Mouse (Mus musculus) CH12.LX (cell line): ENCODE measurements at regions not wholly inside any gene's neighbourhood (a gene's known extent, or its start where the extent isn't known, plus 50 kb on each side); places are given as distances from the start of the nearest gene placed in this dataset.

Experiments used
- DNase-seq: peaks from one replicate; pipeline ENCODE4 v3.0.0-alpha.2; 2013; ENCODE audit errors: extremely low read depth
- H3K27ac ChIP-seq: 2 replicates; pipeline ENCODE4 v1.5.1; 2012; ENCODE audit warnings: low read depth, mild to moderate bottlenecking, control low read depth, moderate library complexity; ENCODE audit not compliant: insufficient read depth
- H3K27me3 ChIP-seq: replicated peaks from 2 replicates; pipeline ENCODE3; 2012; ENCODE audit warnings: inconsistent platforms
- H3K36me3 ChIP-seq, 2 experiments: replicated peaks in 1 of 2; 2 replicates each; pipeline versions ENCODE3 to v1.6.1; 2012; ENCODE audit warnings: inconsistent platforms in 1 of 2, low read length in 1 of 2, mild to moderate bottlenecking in 1 of 2, mixed read lengths in 1 of 2, moderate library complexity in 1 of 2; ENCODE audit not compliant: control insufficient read depth in 1 of 2, insufficient read depth in 1 of 2
- H3K4me1 ChIP-seq, 2 experiments: 2 replicates each; pipeline ENCODE4 v1.6.1; 2012; ENCODE audit warnings: inconsistent platforms in 1 of 2, moderate library complexity in 1 of 2; ENCODE audit not compliant: insufficient read depth in 2 of 2, control insufficient read depth in 1 of 2
- H3K4me2 ChIP-seq: 2 replicates; pipeline ENCODE4 v1.6.1; 2012; ENCODE audit warnings: low read depth, mild to moderate bottlenecking, control low read depth; ENCODE audit not compliant: poor library complexity, insufficient read depth, severe bottlenecking
- H3K4me3 ChIP-seq, 3 experiments: fragments of 150-350 bp in 1 of 3; sonication (generic) in 1 of 3; replicated peaks in 1 of 3; 2 replicates each; pipeline versions ENCODE3 to v1.5.1; 2011 to 2012; ENCODE audit warnings: low read depth in 2 of 3, low read length in 2 of 3, mild to moderate bottlenecking in 2 of 3, moderate library complexity in 2 of 3, control low read depth in 1 of 3, improper control_type of control experiment in 1 of 3, inconsistent platforms in 1 of 3, mixed read lengths in 1 of 3; ENCODE audit not compliant: poor library complexity in 1 of 3
- H3K79me2 ChIP-seq: replicated peaks from 2 replicates; pipeline ENCODE4 v1.6.1; 2012; ENCODE audit warnings: mild to moderate bottlenecking, moderate library complexity; ENCODE audit not compliant: control insufficient read depth, poor library complexity, insufficient read depth, severe bottlenecking; ENCODE audit errors: extremely low read depth
- H3K9ac ChIP-seq: 2 replicates; pipeline ENCODE4 v1.6.1; 2012; ENCODE audit warnings: low read depth, mild to moderate bottlenecking, control low read depth, moderate library complexity; ENCODE audit not compliant: insufficient read depth
- H3K9me3 ChIP-seq: replicated peaks from 2 replicates; pipeline ENCODE3; 2012; ENCODE audit warnings: low read length, inconsistent platforms, mixed read lengths
- BHLHE40 ChIP-seq: IDR thresholded peaks from 2 replicates; pipeline ENCODE4 v1.6.1; 2011; ENCODE audit warnings: mild to moderate bottlenecking, low read depth, low read length, improper control_type of control experiment
- CHD2 ChIP-seq: IDR thresholded peaks from 2 replicates; pipeline ENCODE4 v1.6.1; 2011; ENCODE audit warnings: low read length, improper control_type of control experiment
- E2F4 ChIP-seq: IDR thresholded peaks from 2 replicates; pipeline ENCODE4 v1.6.1; 2011; ENCODE audit warnings: low read depth, low read length, improper control_type of control experiment; ENCODE audit not compliant: insufficient replicate concordance
- ETS1 ChIP-seq: conservative IDR thresholded peaks from 2 replicates; pipeline ENCODE4 v1.6.1; 2012; ENCODE audit warnings: low read depth, mild to moderate bottlenecking, inconsistent platforms, low read length, improper control_type of control experiment, moderate library complexity
- HCFC1 ChIP-seq: IDR thresholded peaks from 2 replicates; pipeline ENCODE4 v1.6.1; 2012; ENCODE audit warnings: low read depth, mild to moderate bottlenecking, inconsistent platforms, low read length, improper control_type of control experiment
- JUN ChIP-seq: IDR thresholded peaks from 2 replicates; pipeline ENCODE4 v1.6.1; 2011; ENCODE audit warnings: low read depth, mild to moderate bottlenecking, low read length, improper control_type of control experiment, moderate library complexity; ENCODE audit not compliant: insufficient read depth
- MAX ChIP-seq: IDR thresholded peaks from 2 replicates; pipeline ENCODE4 v1.6.1; 2011; ENCODE audit warnings: low read length, improper control_type of control experiment
- MXI1 ChIP-seq: IDR thresholded peaks from 2 replicates; pipeline ENCODE4 v1.6.1; 2011; ENCODE audit warnings: mild to moderate bottlenecking, low read depth, low read length, improper control_type of control experiment
- NELFE ChIP-seq: IDR thresholded peaks from 2 replicates; pipeline ENCODE4 v1.6.1; 2011; ENCODE audit warnings: low read depth, low read length, improper control_type of control experiment
- PAX5 ChIP-seq: IDR thresholded peaks from 2 replicates; pipeline ENCODE4 v1.6.1; 2012; ENCODE audit warnings: low read length, inconsistent platforms, mixed read lengths
- RCOR1 ChIP-seq: conservative IDR thresholded peaks from 2 replicates; pipeline ENCODE4 v1.6.1; 2012; ENCODE audit warnings: low read depth, mild to moderate bottlenecking, inconsistent platforms, low read length, improper control_type of control experiment
- SIN3A ChIP-seq: IDR thresholded peaks from 2 replicates; pipeline ENCODE4 v1.6.1; 2012; ENCODE audit warnings: low read length, improper control_type of control experiment, inconsistent platforms
- SMC3 ChIP-seq: IDR thresholded peaks from 2 replicates; pipeline ENCODE4 v1.6.1; 2011; ENCODE audit warnings: low read depth, low read length, improper control_type of control experiment
- TCF12 ChIP-seq: IDR thresholded peaks from 2 replicates; pipeline ENCODE4 v1.6.1; 2014; ENCODE audit warnings: low read depth, mild to moderate bottlenecking, inconsistent platforms, low read length, improper control_type of control experiment
- UBTF ChIP-seq: IDR thresholded peaks from 2 replicates; pipeline ENCODE4 v1.6.1; 2012; ENCODE audit warnings: low read depth, mild to moderate bottlenecking, inconsistent platforms, low read length, improper control_type of control experiment, moderate library complexity
- ZKSCAN1 ChIP-seq: IDR thresholded peaks from 2 replicates; pipeline ENCODE4 v1.6.1; 2012; ENCODE audit warnings: low read depth, inconsistent platforms, low read length, improper control_type of control experiment, borderline replicate concordance
- ZNF384 ChIP-seq: IDR thresholded peaks from 2 replicates; pipeline ENCODE4 v1.6.1; 2012; ENCODE audit warnings: low read depth, low read length, improper control_type of control experiment, inconsistent platforms
- dilution Hi-C: fragments of 300-500 bp; cut with MboI; formaldehyde crosslinking; loops from 2 replicates; pipeline ENCODE4 v1.14.3; 2020; ENCODE audit warnings: low sequenced_read_pairs; ENCODE audit not compliant: extremely low pct_unique_long_range_greater_than_20kb, extremely low pct_ligation_motif_present
- in situ Hi-C: fragments of 300-500 bp; cut with MboI; formaldehyde crosslinking; loops from 3 replicates; pipeline ENCODE4 v1.14.3; 2019; ENCODE audit warnings: low sequenced_read_pairs, low pct_ligation_motif_present, low pct_unique_long_range_greater_than_20kb, mixed read lengths

DNA sequence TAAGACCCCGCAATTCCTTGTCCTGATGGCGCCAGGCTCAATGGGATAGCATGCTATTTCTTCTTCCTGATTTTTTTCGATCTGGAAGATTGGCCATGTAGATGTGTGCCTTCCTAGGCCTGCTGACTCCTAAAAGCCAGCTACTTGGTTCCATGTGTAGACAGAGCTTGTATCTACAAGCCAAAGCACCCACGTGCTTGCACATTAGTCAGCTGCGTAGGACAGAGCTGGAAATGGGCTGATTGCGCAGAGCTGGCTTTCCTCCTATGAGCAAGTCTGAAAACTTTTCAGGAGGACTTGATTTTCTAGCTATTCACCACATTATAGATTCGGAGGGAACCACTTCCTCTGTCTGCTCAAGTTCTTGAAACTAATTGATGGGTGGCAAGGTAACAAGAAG, 140.1 kb upstream of the Hs3st4 start:
- TF ChIP-seq SIN3A (no peak), UBTF (no peak), MXI1 (no peak), TCF12 (no peak), E2F4 (no peak), ETS1 (no peak), BHLHE40 (no peak), CHD2 (no peak), NELFE (no peak), ZNF384 (no peak)
- DNase-seq, result no peak
- no peaks in the 10 kb centered on the region for H3K4me1 ChIP-seq
- in situ Hi-C loops, result no loop called here
- H3K27me3 ChIP-seq, result peaks cover 32% of the 10 kb centered on the region
- dilution Hi-C loops, result no loop called here
- peaks cover 29% of the 10 kb centered on the region for H3K9me3 ChIP-seq
- no peaks in the 10 kb centered on the region for H3K36me3 ChIP-seq
- no peaks in the 10 kb centered on the region for H3K79me2 ChIP-seq
- no peak overlapping the region for H3K4me2 ChIP-seq
- no peak overlapping the region for H3K27ac ChIP-seq
- H3K9ac ChIP-seq, result no peak overlapping the region
- H3K4me3 ChIP-seq, result no peak overlapping the region

DNA sequence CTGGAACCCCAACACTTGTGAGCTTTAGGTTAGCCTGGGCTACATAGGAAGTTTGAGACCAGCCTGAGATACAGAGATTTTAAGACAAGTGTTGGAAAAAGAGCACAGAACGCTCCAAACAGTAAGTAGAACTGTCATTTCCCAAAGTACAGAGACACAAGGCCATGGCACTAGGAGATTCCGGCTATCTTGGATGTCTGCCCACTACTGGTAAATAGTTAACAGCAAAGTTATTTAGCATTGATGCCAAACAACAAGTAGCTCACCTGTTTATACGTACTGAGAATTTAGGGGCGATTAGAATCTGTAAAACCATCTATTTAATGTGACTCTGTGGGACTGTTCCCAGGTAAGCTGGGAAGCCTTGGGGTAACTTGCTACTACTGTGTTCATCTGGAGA, 135.6 kb upstream of the Hs3st4 start:
- Histone ChIP-seq H3K79me2 (no peaks in the 10 kb centered on the region), H3K9ac (no peak overlapping the region), H3K4me3 (no peak overlapping the region), H3K4me1 (no peaks in the 10 kb centered on the region), H3K4me2 (no peak overlapping the region), H3K27ac (no peak overlapping the region), H3K27me3 (peaks cover 26% of the 10 kb centered on the region), H3K9me3 (peaks cover 22% of the 10 kb centered on the region), H3K36me3 (no peaks in the 10 kb centered on the region)
- dilution Hi-C loops, result no loop called here
- in situ Hi-C loops, result no loop called here
- no peak for TF ChIP-seq SMC3
- TF ChIP-seq HCFC1, result no peak
- no peak for TF ChIP-seq JUN
- DNase-seq, result no peak

DNA sequence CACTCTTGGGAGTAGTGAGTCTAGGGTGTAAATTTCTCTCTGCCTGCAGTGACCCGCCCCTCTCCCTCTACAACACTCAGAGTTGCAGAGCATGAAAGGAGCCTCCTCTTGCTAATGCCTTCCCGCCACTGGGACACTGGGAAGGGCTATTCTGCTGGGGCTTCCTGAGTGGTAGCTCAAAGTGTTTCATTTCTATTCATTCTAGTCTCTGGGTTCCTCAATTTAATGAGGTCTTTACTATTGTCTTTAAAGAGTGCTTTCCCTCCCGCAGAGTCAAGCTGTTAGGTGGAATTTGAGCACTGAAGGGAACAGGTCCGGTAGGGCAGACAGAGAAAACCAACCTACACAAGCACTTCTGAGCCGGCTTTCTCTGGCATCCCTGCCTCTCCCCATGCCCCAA, 134.0 kb upstream of the Hs3st4 start:
- DNase-seq, result no peak
- Histone ChIP-seq H3K79me2 (no peaks in the 10 kb centered on the region), H3K4me1 (no peaks in the 10 kb centered on the region), H3K9me3 (peaks cover 15% of the 10 kb centered on the region), H3K4me2 (no peak overlapping the region), H3K9ac (no peak overlapping the region), H3K27me3 (peaks cover 14% of the 10 kb centered on the region), H3K27ac (no peak overlapping the region), H3K36me3 (no peaks in the 10 kb centered on the region), H3K4me3 (no peak overlapping the region)
- in situ Hi-C loops (no loop called here), dilution Hi-C loops (no loop called here)
- no peak for TF ChIP-seq MAX
- no peak for TF ChIP-seq PAX5
- no peak for TF ChIP-seq ZKSCAN1
- no peak for TF ChIP-seq NELFE
- TF ChIP-seq SIN3A, result no peak
- no peak for TF ChIP-seq RCOR1
